Comparison of ENCODE assay signal across 8 mouse cellular contexts in the genomic region with DNA sequence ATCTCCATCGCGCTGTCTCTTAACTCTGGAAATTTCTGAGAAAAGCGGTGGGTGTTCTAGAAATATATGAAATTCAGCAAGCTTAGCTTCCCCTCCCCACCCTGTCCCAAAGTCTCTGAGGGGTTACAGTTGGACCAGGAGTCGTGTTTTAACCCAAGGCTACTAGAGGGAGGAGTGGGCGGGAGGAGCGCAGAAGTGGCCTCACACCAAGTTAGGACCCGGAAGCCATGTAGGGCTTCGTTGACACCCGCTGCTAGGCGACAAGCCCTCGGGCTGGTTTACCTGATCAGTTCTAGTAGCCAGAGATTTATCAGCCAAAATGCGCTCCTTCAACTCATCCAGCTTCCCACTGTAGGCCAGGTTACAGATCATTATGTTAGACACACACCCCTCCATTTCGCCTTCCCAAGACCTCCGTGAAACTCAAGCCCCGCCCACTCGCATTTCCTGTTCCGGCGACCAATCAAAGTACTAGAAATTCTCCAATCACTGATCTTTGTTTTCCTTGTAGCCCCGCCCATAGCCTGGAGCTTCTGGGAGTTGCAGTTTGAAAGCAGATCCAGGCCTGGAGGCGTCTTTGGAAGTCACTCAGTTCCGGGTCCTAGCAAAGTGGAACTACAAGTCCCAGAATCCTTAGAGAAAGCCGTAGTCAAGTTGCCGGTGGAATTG. TPM values are rescaled to one million over a fixed set of nuclear protein-coding genes. Genes with fewer than 3 reads are reported as not detected.
DNase-seq lines count a peak whose midpoint lies in the region; ATAC-seq lines count a peak whose summit lies in the region.

Gene Psmd10, minus strand, starts transcription at position 457 of the 669 bp plus-strand sequence.
Gene Atg4a, plus strand, starts transcription at position 636 of the 669 bp plus-strand sequence.

- H3K36me3 ChIP-seq in heart, embryonic 10.5 days: peaks cover 5% of the 10 kb centered on the region; the same call in 1 of the 2 replicates
- 0 out of 2 replicates have a peak, but pooled peaks cover 5% of the 10 kb centered on the region for H3K36me3 ChIP-seq in kidney, embryonic 15.5 days

- peak within 1 kb of the TSS; percentile 74; the same call in 1 of the 2 replicates for H3K27ac ChIP-seq in heart, embryonic 10.5 days
- peak within 1 kb of the TSS; percentile 64; the same call in 1 of the 2 replicates for H3K27ac ChIP-seq in kidney, embryonic 15.5 days

- H3K4me2 ChIP-seq in kidney, embryonic 15.5 days: peak within 1 kb of the TSS; percentile 59

- peak within 1 kb of the TSS; percentile 61 for H3K4me3 ChIP-seq in heart, embryonic 10.5 days
- H3K4me3 ChIP-seq in kidney, embryonic 15.5 days (replicated peaks): peak within 1 kb of the TSS; percentile 58

- no peaks in the 10 kb centered on the region for H3K27me3 ChIP-seq in heart, embryonic 10.5 days (ENCODE audit: insufficient read depth, poor library complexity, severe bottlenecking)
- H3K27me3 ChIP-seq in kidney, embryonic 15.5 days: peaks cover 32% of the 10 kb centered on the region

- ATAC-seq in erythroblast, adult 5-6 weeks (replicated peaks; ENCODE audit: low FRiP score, poor library complexity, severe bottlenecking): peak; percentile 82
- peak; percentile 98 for ATAC-seq in kidney, embryonic 15.5 days (replicated peaks; ENCODE audit: low FRiP score)
- peak; percentile 100 for ATAC-seq in monocyte, adult 5-6 weeks (replicated peaks; ENCODE audit: insufficient number of reproducible peaks, low FRiP score, low TSS enrichment, poor library complexity, severe bottlenecking)

- no peaks in the 10 kb centered on the region for H3K9me3 ChIP-seq in heart, embryonic 10.5 days
- H3K9me3 ChIP-seq in kidney, embryonic 15.5 days (replicated peaks): no peaks in the 10 kb centered on the region

- WGBS in heart, embryonic 10.5 days: 19% methylated on average over 23 of the region's 23 CpGs
- 25% methylated on average over 23 of the region's 23 CpGs for WGBS in kidney, embryonic 15.5 days

- 0 out of 2 replicates have a peak within 1 kb of the TSS, but pooled peaks have one; percentile 33 for H3K9ac ChIP-seq in kidney, embryonic 15.5 days

- peak; percentile 88 to 91 for DNase-seq in B cell, adult 2 months
- peak; percentile 98 for DNase-seq in brain, adult 2 months (ENCODE audit: low read depth, low spot score)
- peak; percentile 96 for DNase-seq in heart, embryonic 10.5 days (ENCODE audit: low spot score)
- DNase-seq in liver: peak; percentile 94
- DNase-seq in spleen, postnatal 4 days (ENCODE audit: low spot score in 2 of 2): peak; percentile 90 to 93

- no peaks in the 10 kb centered on the region for H3K4me1 ChIP-seq in heart, embryonic 10.5 days
- H3K4me1 ChIP-seq in kidney, embryonic 15.5 days: no peaks in the 10 kb centered on the region

RNA-seq across cellular contexts. Expression of gene Psmd10, which starts in this region (rescaled TPM):
- 13.6 and 19.4 TPM in 2 replicates for total RNA-seq in erythroblast, adult 5-6 weeks (2015; ENCODE audit: low replicate concordance)
- 13.2 and 17.1 TPM in 2 replicates for total RNA-seq in erythroblast, adult 5-6 weeks (2017; ENCODE audit: low replicate concordance)
- 43.4 and 48.8 TPM in 2 replicates for polyA plus RNA-seq in heart, embryonic 10.5 days (2016; fragmentation: Nextera tagmentation; extraction: Ambion mirVana)
- polyA plus RNA-seq in kidney, embryonic 15.5 days (2015; fragmentation: Nextera tagmentation; extraction: Ambion mirVana): 51.3 and 56.3 TPM in 2 replicates
- 36.5 to 48.1 TPM (median 45.6 TPM) in 3 replicates for total RNA-seq in monocyte, adult 5-6 weeks (2017)

RNA-seq across cellular contexts. Expression of gene Atg4a, which starts in this region (rescaled TPM):
- total RNA-seq in erythroblast, adult 5-6 weeks (2015; ENCODE audit: low replicate concordance): 280 and 324 TPM in 2 replicates
- total RNA-seq in erythroblast, adult 5-6 weeks (2017; ENCODE audit: low replicate concordance): 428 and 538 TPM in 2 replicates
- 14.4 and 15.1 TPM in 2 replicates for polyA plus RNA-seq in heart, embryonic 10.5 days (2016; fragmentation: Nextera tagmentation; extraction: Ambion mirVana)
- 18.0 and 20.6 TPM in 2 replicates for polyA plus RNA-seq in kidney, embryonic 15.5 days (2015; fragmentation: Nextera tagmentation; extraction: Ambion mirVana)
- 32.5 to 41.4 TPM (median 40.1 TPM) in 3 replicates for total RNA-seq in monocyte, adult 5-6 weeks (2017)

Comparison
In these comparisons a context has a peak if more than half of its experiments do, and no peak if none do; other contexts are left out.
1. Peak in every context shown above with its lines: DNase-seq, ATAC-seq, H3K4me3 ChIP-seq and H3K27ac ChIP-seq.